Comparison of ENCODE assay signal across 8 mouse cellular contexts in genomic region chr14:62879497-62879896, GRCm38 (mm10). TPM values are rescaled to one million over a fixed set of nuclear protein-coding genes. Genes with fewer than 3 reads are reported as not detected.
DNase-seq lines count a peak whose midpoint lies in the region; ATAC-seq and TF ChIP-seq lines count a peak whose summit lies in the region.

No protein-coding gene starts in this region.

- H3K9me3 ChIP-seq in forebrain, embryonic 13.5 days (replicated peaks): no peaks in the 10 kb centered on the region
- H3K9me3 ChIP-seq in heart, postnatal 0 days (replicated peaks; ENCODE audit: control insufficient read depth, low read length): no peaks in the 10 kb centered on the region
- H3K9me3 ChIP-seq in liver, embryonic 14.5 days (ENCODE audit: control insufficient read depth, low read length): no peaks in the 10 kb centered on the region
- no peaks in the 10 kb centered on the region for H3K9me3 ChIP-seq in neural tube, embryonic 11.5 days (ENCODE audit: control insufficient read depth, low read length)
- no peaks in the 10 kb centered on the region for H3K9me3 ChIP-seq in stomach, embryonic 15.5 days

- ATAC-seq in forebrain, embryonic 13.5 days: peak; percentile 86
- ATAC-seq in heart, postnatal 0 days (ENCODE audit: insufficient read depth, low read depth): peak; percentile 78
- peak; percentile 60 for ATAC-seq in liver, embryonic 14.5 days (ENCODE audit: insufficient read depth)
- ATAC-seq in neural tube, embryonic 11.5 days (ENCODE audit: insufficient read depth, low FRiP score, low TSS enrichment): peak; percentile 53; the same call in 1 of the 2 replicates
- peak; percentile 67; the same call in 1 of the 2 replicates for ATAC-seq in stomach, embryonic 15.5 days (ENCODE audit: insufficient read depth, low FRiP score, low read depth)

- no peaks in the 10 kb centered on the region for H3K27me3 ChIP-seq in forebrain, embryonic 13.5 days
- H3K27me3 ChIP-seq in heart, postnatal 0 days (ENCODE audit: control insufficient read depth, insufficient read depth, low read length): no peaks in the 10 kb centered on the region
- H3K27me3 ChIP-seq in liver, embryonic 14.5 days (ENCODE audit: control insufficient read depth, insufficient read depth, low read length): no peaks in the 10 kb centered on the region
- H3K27me3 ChIP-seq in neural tube, embryonic 11.5 days (ENCODE audit: control insufficient read depth, insufficient read depth, low read length): no peaks in the 10 kb centered on the region
- H3K27me3 ChIP-seq in stomach, embryonic 15.5 days (replicated peaks): no peaks in the 10 kb centered on the region

- H3K9ac ChIP-seq in forebrain, embryonic 13.5 days: no peak overlapping the region
- no peak overlapping the region for H3K9ac ChIP-seq in heart, postnatal 0 days (replicated peaks; ENCODE audit: low read depth, low read length)
- peak overlapping the region; percentile 45; the same call in 1 of the 2 replicates for H3K9ac ChIP-seq in liver, embryonic 14.5 days (replicated peaks)
- no peak overlapping the region for H3K9ac ChIP-seq in neural tube, embryonic 11.5 days (ENCODE audit: low read length)
- no peak overlapping the region for H3K9ac ChIP-seq in stomach, embryonic 15.5 days

- no peak overlapping the region for H3K4me3 ChIP-seq in forebrain, embryonic 13.5 days
- no peak overlapping the region for H3K4me3 ChIP-seq in heart, postnatal 0 days (ENCODE audit: low read depth, low read length)
- no peak overlapping the region for H3K4me3 ChIP-seq in liver, embryonic 14.5 days (ENCODE audit: insufficient read depth in 1 of 2, low read depth in 2 of 2, low read length in 2 of 2)
- no peak overlapping the region for H3K4me3 ChIP-seq in neural tube, embryonic 11.5 days (ENCODE audit: low read depth, low read length)
- H3K4me3 ChIP-seq in stomach, embryonic 15.5 days (replicated peaks): no peak overlapping the region

- no peak for TF ChIP-seq EP300 in heart, postnatal 0 days (IDR thresholded peaks at IDR 0.05; ENCODE audit: low read depth)
- no peak for TF ChIP-seq EP300 in liver, embryonic 14.5 days (IDR thresholded peaks at IDR 0.05; ENCODE audit: low read depth)

- no peaks in the 10 kb centered on the region for H3K36me3 ChIP-seq in forebrain, embryonic 13.5 days (ENCODE audit: poor library complexity, severe bottlenecking)
- H3K36me3 ChIP-seq in heart, postnatal 0 days (replicated peaks; ENCODE audit: control insufficient read depth, insufficient read depth, low read length): no peaks in the 10 kb centered on the region
- H3K36me3 ChIP-seq in liver, embryonic 14.5 days (replicated peaks; ENCODE audit: control insufficient read depth, insufficient read depth, low read depth): no peaks in the 10 kb centered on the region
- no peaks in the 10 kb centered on the region for H3K36me3 ChIP-seq in neural tube, embryonic 11.5 days (ENCODE audit: control insufficient read depth, insufficient read depth, low read length)
- H3K36me3 ChIP-seq in stomach, embryonic 15.5 days: no peaks in the 10 kb centered on the region

- TF ChIP-seq CTCF in heart, postnatal 0 days (IDR thresholded peaks at IDR 0.05; ENCODE audit: low read depth): peak; percentile 61
- peak; percentile 81 for TF ChIP-seq CTCF in liver, embryonic 14.5 days (IDR thresholded peaks at IDR 0.05; ENCODE audit: low read depth)

- H3K4me1 ChIP-seq in forebrain, embryonic 13.5 days: peaks cover 47% of the 10 kb centered on the region
- H3K4me1 ChIP-seq in heart, postnatal 0 days (ENCODE audit: control insufficient read depth, insufficient read depth): peaks cover 33% of the 10 kb centered on the region
- H3K4me1 ChIP-seq in liver, embryonic 14.5 days (replicated peaks; ENCODE audit: control insufficient read depth in 2 of 2, insufficient read depth in 2 of 2, low read length in 1 of 2): peaks cover 29 to 37% of the 10 kb centered on the region in 2 experiments
- H3K4me1 ChIP-seq in neural tube, embryonic 11.5 days (ENCODE audit: control insufficient read depth, insufficient read depth, low read length): peaks cover 6% of the 10 kb centered on the region
- 0 out of 2 replicates have a peak, but pooled peaks cover 9% of the 10 kb centered on the region for H3K4me1 ChIP-seq in stomach, embryonic 15.5 days

- H3K4me2 ChIP-seq in forebrain, embryonic 13.5 days: peak overlapping the region; percentile 32
- H3K4me2 ChIP-seq in heart, postnatal 0 days (ENCODE audit: low read depth, low read length): no peak overlapping the region
- no peak overlapping the region for H3K4me2 ChIP-seq in liver, embryonic 14.5 days (ENCODE audit: low read depth)
- H3K4me2 ChIP-seq in neural tube, embryonic 11.5 days (ENCODE audit: low read depth): no peak overlapping the region
- H3K4me2 ChIP-seq in stomach, embryonic 15.5 days: no peak overlapping the region

- peak overlapping the region; percentile 80 for H3K27ac ChIP-seq in forebrain, embryonic 13.5 days
- H3K27ac ChIP-seq in heart, postnatal 0 days (ENCODE audit: low read depth): peak overlapping the region; percentile 69
- H3K27ac ChIP-seq in liver, embryonic 14.5 days: peak overlapping the region; percentile 78
- no peak overlapping the region for H3K27ac ChIP-seq in neural tube, embryonic 11.5 days (ENCODE audit: low read depth, low read length)
- H3K27ac ChIP-seq in stomach, embryonic 15.5 days: no peak overlapping the region

- 11% methylated on average over 5 of the region's 5 CpGs for WGBS in forebrain, embryonic 13.5 days
- 9% methylated on average over 5 of the region's 5 CpGs for WGBS in heart, postnatal 0 days
- 19% methylated on average over 5 of the region's 5 CpGs for WGBS in liver, embryonic 14.5 days (ENCODE audit: insufficient replicate concordance)
- 15% methylated on average over 5 of the region's 5 CpGs for WGBS in neural tube, embryonic 11.5 days
- 15% methylated on average over 5 of the region's 5 CpGs for WGBS in stomach, embryonic 15.5 days

- peak; percentile 27 to 51 for DNase-seq in CD8-positive naive resting alpha-beta T cell, adult 2 months (ENCODE audit: low read depth in 2 of 2, low spot score in 2 of 2)
- DNase-seq in c-Kit-positive CD71-positive TER-119-positive erythroid progenitor cells, embryonic 14.5 days (ENCODE audit: low spot score): peak; percentile 70
- DNase-seq in heart, postnatal 0 days (ENCODE audit: low spot score): peak; percentile 92
- peak; percentile 80 to 82 for DNase-seq in kidney, postnatal 25 days
- DNase-seq in liver, embryonic 14.5 days (ENCODE audit: low read depth in 3 of 3, low spot score in 3 of 3): peak; percentile 59 to 70 (median 67)
- peak; percentile 78 for DNase-seq in neural tube, embryonic 11.5 days (ENCODE audit: low spot score)

RNA-seq across cellular contexts. Expression of gene Wdfy2, which starts 42.0 kb away (rescaled TPM):
- 7.3 and 8.5 TPM in 2 replicates for polyA plus RNA-seq in forebrain, embryonic 13.5 days (2015; fragmentation: Nextera tagmentation; extraction: Ambion mirVana)
- 10.5 and 11.8 TPM in 2 replicates for total RNA-seq in heart, postnatal 0 days (2014; rRNA removed; ENCODE audit: low replicate concordance)
- polyA plus RNA-seq in heart, postnatal 0 days (2015; fragmentation: Nextera tagmentation; extraction: Ambion mirVana): 1.7 and 1.8 TPM in 2 replicates
- 1.4 and 1.9 TPM in 2 replicates for polyA plus RNA-seq in liver, embryonic 14.5 days (2012; rRNA removed)
- 2.7 and 3.6 TPM in 2 replicates for polyA plus RNA-seq in liver, embryonic 14.5 days (2014; fragmentation: Nextera tagmentation; extraction: Ambion mirVana)
- 16.9 and 18.2 TPM in 2 replicates for polyA plus RNA-seq in neural tube, embryonic 11.5 days (2014; fragmentation: Nextera tagmentation; extraction: Ambion mirVana)
- 5.0 and 5.3 TPM in 2 replicates for polyA plus RNA-seq in stomach, embryonic 15.5 days (2015; fragmentation: Nextera tagmentation; extraction: Ambion mirVana)

Comparison
In these comparisons a context has a peak if more than half of its experiments do, and no peak if none do; other contexts are left out.
1. DNase-seq: peak in every context shown above with its lines; median percentile 92 in heart, postnatal 0 days; 81 in kidney, postnatal 25 days; 78 in neural tube, embryonic 11.5 days; 70 in c-Kit-positive CD71-positive TER-119-positive erythroid progenitor cells, embryonic 14.5 days; 67 in liver, embryonic 14.5 days; 39 in CD8-positive naive resting alpha-beta T cell, adult 2 months.
2. H3K27ac ChIP-seq: peak in forebrain, embryonic 13.5 days (single experiment), heart, postnatal 0 days (single experiment) and liver, embryonic 14.5 days (single experiment); none in neural tube, embryonic 11.5 days (single experiment) and stomach, embryonic 15.5 days (single experiment).
3. Peak in every context shown above with its lines, with median percentiles within 50 percentile points of each other: ATAC-seq.